Comparison of ENCODE assay signal across 8 mouse cellular contexts in genomic region chr6:48817815-48818214, GRCm38 (mm10). TPM values are rescaled to one million over a fixed set of nuclear protein-coding genes. Genes with fewer than 3 reads are reported as not detected.
DNase-seq lines count a peak whose midpoint lies in the region; ATAC-seq and TF ChIP-seq lines count a peak whose summit lies in the region.

No protein-coding gene starts in this region.

- TF ChIP-seq EP300 in liver, postnatal 0 days (IDR thresholded peaks at IDR 0.05; ENCODE audit: low read depth): no peak

- no peaks in the 10 kb centered on the region for H3K36me3 ChIP-seq in forebrain, embryonic 16.5 days (ENCODE audit: control insufficient read depth, insufficient read depth)
- H3K36me3 ChIP-seq in liver, postnatal 0 days (replicated peaks; ENCODE audit: insufficient read depth, low read length): no peaks in the 10 kb centered on the region

- peak; percentile 82 for ATAC-seq in CD4-positive, CD25-positive, alpha-beta regulatory T cell, adult 4 months
- ATAC-seq in forebrain, embryonic 16.5 days: peak; percentile 57; the same call in 1 of the 2 replicates
- ATAC-seq in liver, postnatal 0 days: no peak; the same call in 1 of the 2 replicates

- DNase-seq in 416B (ENCODE audit: low read depth): peak; percentile 84
- peak; percentile 20 for DNase-seq in brain, embryonic 18.5 days (ENCODE audit: low read depth, low spot score)
- DNase-seq in kidney, adult 9 months: peak; percentile 87
- peak; percentile 77 for DNase-seq in liver, postnatal 0 days
- DNase-seq in right cerebral cortex, adult 2 months (ENCODE audit: low spot score in 2 of 2): peak; percentile 75 to 79
- DNase-seq in urinary bladder, postnatal 36 days (ENCODE audit: low spot score in 2 of 2): peak; percentile 50 to 67

- H3K9me3 ChIP-seq in forebrain, embryonic 16.5 days (ENCODE audit: control insufficient read depth, low read length): no peaks in the 10 kb centered on the region
- no peaks in the 10 kb centered on the region for H3K9me3 ChIP-seq in liver, postnatal 0 days (ENCODE audit: low read length)

- H3K27ac ChIP-seq in forebrain, embryonic 16.5 days (ENCODE audit: low read length): no peak overlapping the region
- no peak overlapping the region for H3K27ac ChIP-seq in liver, postnatal 0 days (ENCODE audit: low read depth)

- H3K9ac ChIP-seq in forebrain, embryonic 16.5 days (replicated peaks; ENCODE audit: low read depth, low read length): no peak overlapping the region
- no peak overlapping the region for H3K9ac ChIP-seq in liver, postnatal 0 days (replicated peaks)

- H3K4me3 ChIP-seq in forebrain, embryonic 16.5 days (replicated peaks; ENCODE audit: low read length): no peak overlapping the region
- no peak overlapping the region for H3K4me3 ChIP-seq in liver, postnatal 0 days (ENCODE audit: low read depth, low read length)

- H3K4me2 ChIP-seq in forebrain, embryonic 16.5 days (ENCODE audit: low read length): no peak overlapping the region
- H3K4me2 ChIP-seq in liver, postnatal 0 days (ENCODE audit: low read depth, low read length): no peak overlapping the region

- 3% methylated on average over 6 of the region's 6 CpGs for WGBS in forebrain, embryonic 16.5 days
- WGBS in liver, postnatal 0 days (ENCODE audit: insufficient replicate concordance): 1% methylated on average over 6 of the region's 6 CpGs

- TF ChIP-seq CTCF in liver, postnatal 0 days (IDR thresholded peaks at IDR 0.05; ENCODE audit: low read depth): peak; percentile 92

- no peaks in the 10 kb centered on the region for H3K27me3 ChIP-seq in forebrain, embryonic 16.5 days (replicated peaks; ENCODE audit: control insufficient read depth, insufficient read depth, low read length)
- H3K27me3 ChIP-seq in liver, postnatal 0 days (ENCODE audit: insufficient read depth, low read length): no peaks in the 10 kb centered on the region

- no peaks in the 10 kb centered on the region for H3K4me1 ChIP-seq in forebrain, embryonic 16.5 days (replicated peaks; ENCODE audit: control insufficient read depth, insufficient read depth, low read length)
- no peaks in the 10 kb centered on the region for H3K4me1 ChIP-seq in liver, postnatal 0 days (ENCODE audit: insufficient read depth)

RNA-seq across cellular contexts. Expression of gene Tmem176a, which starts 22.9 kb away (rescaled TPM):
- polyA plus RNA-seq in CD4-positive, CD25-positive, alpha-beta regulatory T cell, adult 4 months (2017; shearing (Covaris generic)): 10 to 100 TPM; 14.0 to 16.7 TPM
- 10.2 and 10.5 TPM in 2 replicates for polyA plus RNA-seq in forebrain, embryonic 16.5 days (2015; fragmentation: Nextera tagmentation; extraction: Ambion mirVana)
- polyA plus RNA-seq in liver, postnatal 0 days (2015; fragmentation: Nextera tagmentation; extraction: Ambion mirVana): 174 and 198 TPM in 2 replicates

RNA-seq across cellular contexts. Expression of gene Tmem176b, which starts 23.5 kb away (rescaled TPM):
- polyA plus RNA-seq in CD4-positive, CD25-positive, alpha-beta regulatory T cell, adult 4 months (2017; shearing (Covaris generic)): 10 to 100 TPM; 17.3 to 22.7 TPM
- polyA plus RNA-seq in forebrain, embryonic 16.5 days (2015; fragmentation: Nextera tagmentation; extraction: Ambion mirVana): 73.2 and 80.9 TPM in 2 replicates
- polyA plus RNA-seq in liver, postnatal 0 days (2015; fragmentation: Nextera tagmentation; extraction: Ambion mirVana): 255 and 270 TPM in 2 replicates

RNA-seq across cellular contexts. Expression of gene Gimap3, which starts 47.2 kb away (rescaled TPM):
- polyA plus RNA-seq in CD4-positive, CD25-positive, alpha-beta regulatory T cell, adult 4 months (2017; shearing (Covaris generic)): 1,000 to 10,000 TPM; 1,659 to 2,511 TPM
- not detected in 2 replicates for polyA plus RNA-seq in forebrain, embryonic 16.5 days (2015; fragmentation: Nextera tagmentation; extraction: Ambion mirVana)
- 0.75 and 0.82 TPM in 2 replicates for polyA plus RNA-seq in liver, postnatal 0 days (2015; fragmentation: Nextera tagmentation; extraction: Ambion mirVana)

RNA-seq across cellular contexts. Expression of gene Aoc1, which starts 54.9 kb away (rescaled TPM):
- polyA plus RNA-seq in CD4-positive, CD25-positive, alpha-beta regulatory T cell, adult 4 months (2017; shearing (Covaris generic)): under 1 TPM; 0.13 to 0.30 TPM
- not detected in 2 replicates for polyA plus RNA-seq in forebrain, embryonic 16.5 days (2015; fragmentation: Nextera tagmentation; extraction: Ambion mirVana)
- polyA plus RNA-seq in liver, postnatal 0 days (2015; fragmentation: Nextera tagmentation; extraction: Ambion mirVana): 0.11 TPM in 2 replicates

Comparison
In these comparisons a context has a peak if more than half of its experiments do, and no peak if none do; other contexts are left out.
1. DNase-seq: peak in every context shown above with its lines; median percentile 87 in kidney, adult 9 months; 84 in 416B; 77 in liver, postnatal 0 days; 77 in right cerebral cortex, adult 2 months; 58 in urinary bladder, postnatal 36 days; 20 in brain, embryonic 18.5 days.
2. RNA of gene Gimap3, which starts 47.2 kb away (polyA plus RNA-seq): 1,659 to 2,511 TPM in CD4-positive, CD25-positive, alpha-beta regulatory T cell, adult 4 months; 0.75 to 0.82 TPM in liver, postnatal 0 days and not detected in forebrain, embryonic 16.5 days; every median in the first group is over 100 times any median in the second.